Mouse (Mus musculus) liver, embryonic 14.5 days (tissue): ENCODE measurements at regions not wholly inside any gene's neighbourhood (a gene's known extent, or its start where the extent isn't known, plus 50 kb on each side); places are given as distances from the start of the nearest gene placed in this dataset.

Experiments
- ATAC-seq: fragments of 200-750 bp; cut with Nextera tagmentation; 2 replicates; pipeline ENCODE4 v1.8.0; 2017; ENCODE audit warnings: moderate number of reproducible peaks, mild to moderate bottlenecking, moderate library complexity; ENCODE audit not compliant: insufficient read depth
- DNase-seq, 3 experiments: peaks; one replicate each; pipeline ENCODE4 v3.0.0-alpha.2; 2012 to 2013; ENCODE audit warnings: low read depth in 3 of 3, low spot score in 3 of 3
- H3K27ac ChIP-seq: fragments of 300-500 bp; sonication (generic); 2 replicates; pipeline ENCODE4 v1.5.1; 2014; ENCODE audit warnings: moderate library complexity, mild to moderate bottlenecking, control low read depth, inconsistent platforms
- H3K27me3 ChIP-seq: fragments of 300-500 bp; sonication (generic); 2 replicates; pipeline ENCODE4 v1.6.1; 2014; ENCODE audit warnings: mild to moderate bottlenecking, low read length, moderate library complexity; ENCODE audit not compliant: control insufficient read depth, insufficient read depth
- H3K36me3 ChIP-seq: fragments of 300-500 bp; sonication (generic); replicated peaks from 2 replicates; pipeline ENCODE4 v1.6.1; 2014; ENCODE audit warnings: low read depth; ENCODE audit not compliant: control insufficient read depth, insufficient read depth
- H3K4me1 ChIP-seq, 2 experiments: fragments of 200-500 bp in 1 of 2; fragments of 300-500 bp in 1 of 2; sonication (generic) in 1 of 2; replicated peaks; 2 replicates each; pipeline ENCODE4 v1.6.1; 2012 to 2014; ENCODE audit warnings: antibody characterized with exemption in 1 of 2, inconsistent platforms in 1 of 2, low read length in 1 of 2; ENCODE audit not compliant: control insufficient read depth in 2 of 2, insufficient read depth in 2 of 2
- H3K4me2 ChIP-seq: fragments of 300-500 bp; sonication (generic); 2 replicates; pipeline ENCODE4 v1.6.1; 2014; ENCODE audit warnings: low read depth, mild to moderate bottlenecking, control low read depth, moderate library complexity
- H3K4me3 ChIP-seq, 2 experiments: fragments of 200-500 bp in 1 of 2; fragments of 300-500 bp in 1 of 2; sonication (generic) in 1 of 2; 2 replicates each; pipeline ENCODE4 v1.5.1; 2012 to 2014; ENCODE audit warnings: low read depth in 2 of 2, low read length in 2 of 2, mild to moderate bottlenecking in 2 of 2, control low read depth in 1 of 2, inconsistent platforms in 1 of 2, moderate library complexity in 1 of 2; ENCODE audit not compliant: insufficient read depth in 1 of 2
- H3K9ac ChIP-seq: fragments of 300-500 bp; sonication (generic); replicated peaks from 2 replicates; pipeline ENCODE4 v1.6.1; 2014; ENCODE audit warnings: mild to moderate bottlenecking, control low read depth, moderate library complexity
- H3K9me3 ChIP-seq: fragments of 300-500 bp; sonication (generic); 2 replicates; pipeline ENCODE4 v1.6.1; 2016; ENCODE audit warnings: low read length, mixed read lengths; ENCODE audit not compliant: control insufficient read depth
- CTCF ChIP-seq: IDR thresholded peaks from 2 replicates; pipeline ENCODE4 v1.5.1; 2016; ENCODE audit warnings: antibody characterized with exemption, low read depth, control low read depth
- EP300 ChIP-seq: IDR thresholded peaks from 2 replicates; pipeline ENCODE4 v1.6.1; 2016; ENCODE audit warnings: antibody characterized with exemption, low read depth
- WGBS: fragments of 180-500 bp; shearing (Covaris S2); extraction: QIAGEN DNeasy Blood & Tissue Kit; methylation state at CpG from one replicate; pipeline ENCODE4 v1.1.7; 2014; ENCODE audit not compliant: insufficient replicate concordance; 5-methylcytosine and 5-hydroxymethylcytosine counted together

- no peak overlapping the region for H3K4me2 ChIP-seq
- no peak overlapping the region for H3K4me3 ChIP-seq
- H3K9me3 ChIP-seq, result no peaks in the 10 kb centered on the region
- no peaks in the 10 kb centered on the region for H3K36me3 ChIP-seq
- H3K9ac ChIP-seq, result no peak overlapping the region
- 41% methylated on average over 3 of the region's 3 CpGs for WGBS
- no peaks in the 10 kb centered on the region for H3K4me1 ChIP-seq
- no peaks in the 10 kb centered on the region for H3K27me3 ChIP-seq
- ATAC-seq, result no peak
- no peak for DNase-seq
- TF ChIP-seq CTCF, result no peak
- TF ChIP-seq EP300, result no peak
- H3K27ac ChIP-seq, result no peak overlapping the region
These were observed 498.2 kb downstream of the Igsf11 start for GRCm38 (mm10) chr16:39390626-39391025.

GRCm38 (mm10) chr16:39402101-39402749 is 509.8 kb downstream of the Igsf11 start:
- Histone ChIP-seq H3K4me2 (no peak overlapping the region), H3K4me3 (no peak overlapping the region), H3K36me3 (no peaks in the 10 kb centered on the region), H3K9me3 (no peaks in the 10 kb centered on the region), H3K4me1 (no peaks in the 10 kb centered on the region), H3K9ac (no peak overlapping the region), H3K27me3 (no peaks in the 10 kb centered on the region), H3K27ac (no peak overlapping the region)
- no peak for TF ChIP-seq CTCF
- TF ChIP-seq EP300, result no peak
- DNase-seq, result no peak
- WGBS, result 64% methylated on average over 4 of the region's 4 CpGs
- no peak for ATAC-seq

- TF ChIP-seq EP300 (no peak), CTCF (no peak)
- DNase-seq, result no peak
- Histone ChIP-seq H3K27me3 (no peaks in the 10 kb centered on the region), H3K27ac (no peak overlapping the region), H3K4me1 (no peaks in the 10 kb centered on the region), H3K4me2 (no peak overlapping the region), H3K36me3 (no peaks in the 10 kb centered on the region), H3K4me3 (no peak overlapping the region), H3K9me3 (no peaks in the 10 kb centered on the region), H3K9ac (no peak overlapping the region)
- ATAC-seq, result no peak
- WGBS, result 71% methylated on average over 1 of the region's 1 CpGs
These were observed 539.1 kb downstream of the Igsf11 start for GRCm38 (mm10) chr16:39431581-39431980.

- 41% methylated on average over 2 of the region's 2 CpGs for WGBS
- Histone ChIP-seq H3K4me2 (no peak overlapping the region), H3K9ac (no peak overlapping the region), H3K9me3 (no peaks in the 10 kb centered on the region), H3K4me1 (no peaks in the 10 kb centered on the region), H3K36me3 (no peaks in the 10 kb centered on the region), H3K27ac (no peak overlapping the region), H3K4me3 (no peak overlapping the region), H3K27me3 (no peaks in the 10 kb centered on the region)
- ATAC-seq (no peak), DNase-seq (no peak)
- TF ChIP-seq EP300 (no peak), CTCF (no peak)
These were observed 538.4 kb upstream of the Lsamp start for GRCm38 (mm10) chr16:39445740-39446139.

GRCm38 (mm10) chr16:39453400-39454138 is 530.6 kb upstream of the Lsamp start:
- 50% methylated on average over 5 of the region's 5 CpGs for WGBS
- H3K4me1 ChIP-seq, result no peaks in the 10 kb centered on the region
- H3K9me3 ChIP-seq, result no peaks in the 10 kb centered on the region
- ATAC-seq (no peak), DNase-seq (no peak)
- H3K36me3 ChIP-seq, result no peaks in the 10 kb centered on the region
- TF ChIP-seq CTCF (no peak), EP300 (no peak)
- H3K4me3 ChIP-seq, result no peak overlapping the region
- H3K9ac ChIP-seq, result no peak overlapping the region
- no peak overlapping the region for H3K4me2 ChIP-seq
- no peak overlapping the region for H3K27ac ChIP-seq
- H3K27me3 ChIP-seq, result no peaks in the 10 kb centered on the region
